Mouse (Mus musculus) hindlimb bud, embryonic 11.5 days (tissue): ENCODE results near the gene Lrrc74a.

Source experiments
- DNase-seq: peaks from one replicate; pipeline ENCODE4 v3.0.0-alpha.2; 2012; ENCODE audit warnings: low read depth, low spot score; ENCODE audit errors: extremely low spot score

Gene Lrrc74a

GRCm38 (mm10) chr12:86803651-86804307, 69.6 kb downstream of the Lrrc74a start:
- DNase-seq, result no peak

GRCm38 (mm10) chr12:86804308-86804700, 70.1 kb downstream of the Lrrc74a start:
- no peak for DNase-seq

GRCm38 (mm10) chr12:86804857-86805256, 70.7 kb downstream of the Lrrc74a start:
- no peak for DNase-seq

- DNase-seq, result no peak
These were observed 71.1 kb downstream of the Lrrc74a start for GRCm38 (mm10) chr12:86805315-86805714.

GRCm38 (mm10) chr12:86806031-86806922, 72.1 kb downstream of the Lrrc74a start:
- DNase-seq, result no peak

GRCm38 (mm10) chr12:86806923-86807794, 73.0 kb downstream of the Lrrc74a start:
- no peak for DNase-seq

GRCm38 (mm10) chr12:86807795-86808128, 73.6 kb downstream of the Lrrc74a start:
- DNase-seq, result no peak

- DNase-seq, result no peak
These were observed 74.7 kb downstream of the Lrrc74a start for GRCm38 (mm10) chr12:86808856-86809255.

- DNase-seq, result no peak
These were observed 75.9 kb downstream of the Lrrc74a start for GRCm38 (mm10) chr12:86810040-86810439.

- DNase-seq, result no peak
These were observed 76.7 kb downstream of the Lrrc74a start for GRCm38 (mm10) chr12:86810725-86811444.

- DNase-seq, result no peak
These were observed 78.6 kb downstream of the Lrrc74a start for GRCm38 (mm10) chr12:86812782-86813181.
